Mouse (Mus musculus) embryo, embryonic 11 days (tissue): ENCODE results near the gene Hpn.

ENCODE experiments used
- DNase-seq: peaks from one replicate; pipeline ENCODE4 v3.0.0-alpha.2; 2015

Gene Hpn

GRCm38 (mm10) chr7:31115182-31115581 is at the start of gene Hpn:
TSS of gene Hpn (minus strand) at chr7:31115290.
- DNase-seq, result no peak

- DNase-seq, result no peak
These were observed 49.7 kb upstream of the Hpn start for GRCm38 (mm10) chr7:31164748-31165147.

GRCm38 (mm10) chr7:31163666-31164577 is 48.8 kb upstream of the Hpn start:
- no peak for DNase-seq

GRCm38 (mm10) chr7:31162324-31162723 is 47.2 kb upstream of the Hpn start:
- no peak for DNase-seq

GRCm38 (mm10) chr7:31161831-31162230 is 46.7 kb upstream of the Hpn start:
- DNase-seq, result no peak

- no peak for DNase-seq
These were observed 46.2 kb upstream of the Hpn start for GRCm38 (mm10) chr7:31161246-31161645.

- DNase-seq, result no peak
These were observed 45.7 kb upstream of the Hpn start for GRCm38 (mm10) chr7:31160763-31161162.

GRCm38 (mm10) chr7:31156034-31156928 is 41.2 kb upstream of the Hpn start:
- DNase-seq, result peak; percentile 33

GRCm38 (mm10) chr7:31155296-31156033 is 40.4 kb upstream of the Hpn start, which contains the start of gene Gramd1a:
TSS of gene Gramd1a (minus strand) at chr7:31155896.
- peak; percentile 67 for DNase-seq

- no peak for DNase-seq
These were observed 38.6 kb upstream of the Hpn start for GRCm38 (mm10) chr7:31153536-31154320.

- peak; percentile 69 for DNase-seq
These were observed 36.5 kb upstream of the Hpn start for GRCm38 (mm10) chr7:31151301-31152241.

- DNase-seq, result peak; percentile 93
These were observed 35.6 kb upstream of the Hpn start for GRCm38 (mm10) chr7:31150566-31151300.

GRCm38 (mm10) chr7:31149751-31150565 is 34.9 kb upstream of the Hpn start:
- DNase-seq, result peak; percentile 45

GRCm38 (mm10) chr7:31149271-31149670 is 34.2 kb upstream of the Hpn start:
- DNase-seq, result no peak

- peak; percentile 84 for DNase-seq
These were observed 33.7 kb upstream of the Hpn start for GRCm38 (mm10) chr7:31148756-31149155.

GRCm38 (mm10) chr7:31148086-31148485 is 33.0 kb upstream of the Hpn start:
- DNase-seq, result no peak

- no peak for DNase-seq
These were observed 30.6 kb upstream of the Hpn start for GRCm38 (mm10) chr7:31145596-31146160.

- no peak for DNase-seq
These were observed 29.8 kb upstream of the Hpn start for GRCm38 (mm10) chr7:31144886-31145285.

GRCm38 (mm10) chr7:31140941-31141340 is 25.9 kb upstream of the Hpn start:
- DNase-seq, result no peak
